Mouse (Mus musculus): ENCODE measurements around the gene Scrn1.

Scrn1 gene

DNA sequence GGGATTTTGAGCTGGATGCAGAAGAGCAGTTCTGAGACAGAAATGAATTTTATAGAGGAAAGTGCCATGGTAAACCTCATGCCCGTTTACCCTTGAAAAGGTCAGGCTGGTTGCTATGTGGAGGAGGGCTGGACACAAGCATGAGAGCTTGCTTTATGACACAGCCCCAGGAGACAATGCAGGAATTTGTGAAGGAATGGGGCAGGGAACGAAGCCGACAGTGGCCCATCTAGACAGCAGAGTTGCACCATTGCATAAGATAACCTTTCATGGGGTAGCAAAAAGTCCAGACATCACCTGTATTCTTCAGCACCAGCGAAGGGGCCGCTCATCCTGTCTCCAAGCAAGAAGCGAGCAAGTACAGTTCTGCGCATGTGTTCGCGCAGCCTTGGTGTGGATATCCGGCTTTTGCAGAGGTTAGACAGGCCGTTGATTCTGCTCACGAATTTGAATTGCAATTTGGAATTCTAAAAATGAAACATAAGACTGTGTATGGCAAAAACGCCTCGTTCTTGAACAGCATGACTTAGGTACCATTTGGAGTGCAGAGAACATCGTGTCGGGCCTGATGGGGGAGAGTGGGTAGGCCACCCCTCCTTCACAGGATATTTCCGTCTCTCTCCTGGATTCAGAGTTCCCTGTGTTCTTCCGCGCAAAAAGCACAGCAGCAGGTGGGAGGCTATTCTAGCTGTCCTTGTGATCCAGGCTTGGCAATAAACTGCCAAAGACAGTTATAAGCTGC is 90.2 kb downstream of the Scrn1 start:
- no peak for DNase-seq (ENCODE audit: low read depth)

DNA sequence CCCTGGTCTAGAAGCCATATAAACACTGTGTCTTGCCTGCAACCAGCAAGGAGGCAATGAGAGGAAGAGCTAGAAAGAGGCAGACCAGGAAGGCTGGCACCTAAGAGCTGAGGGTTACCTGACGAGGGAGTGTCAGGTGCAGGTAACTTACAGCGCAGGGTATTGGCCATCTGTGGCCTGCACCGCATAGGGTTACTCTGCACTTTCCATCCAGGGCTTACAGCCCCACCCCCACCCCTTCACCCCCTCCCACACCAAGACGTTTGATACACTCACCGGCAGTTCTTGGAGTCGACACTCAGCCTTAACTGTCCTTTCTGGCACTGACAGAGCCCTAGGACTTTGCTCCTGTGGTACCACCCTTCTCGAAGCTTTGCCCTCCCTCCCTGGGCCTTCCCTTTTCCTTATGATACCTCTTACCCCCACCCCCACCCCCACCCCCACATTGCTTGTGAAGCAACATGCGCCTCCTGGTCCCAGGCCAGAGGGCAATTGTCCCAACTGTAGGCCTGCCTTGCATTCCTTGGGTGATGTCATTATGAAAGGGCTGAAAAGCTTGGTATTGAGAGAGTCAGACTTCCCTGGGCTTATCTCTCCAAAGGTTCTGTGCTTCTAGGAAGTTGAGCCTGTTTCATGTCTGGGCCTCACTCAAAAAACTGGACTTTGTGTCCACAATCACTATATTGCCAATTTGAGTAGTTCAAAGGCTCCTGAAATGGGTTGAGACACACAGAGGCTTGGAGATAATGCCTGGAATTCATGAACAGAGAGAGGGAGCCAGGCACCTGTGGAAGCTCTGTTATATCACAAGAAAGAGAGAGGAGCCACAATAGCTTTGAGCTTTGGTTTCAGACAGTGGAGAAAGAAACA is 93.2 kb downstream of the Scrn1 start:
- DNase-seq (ENCODE audit: low read depth): no peak

DNA sequence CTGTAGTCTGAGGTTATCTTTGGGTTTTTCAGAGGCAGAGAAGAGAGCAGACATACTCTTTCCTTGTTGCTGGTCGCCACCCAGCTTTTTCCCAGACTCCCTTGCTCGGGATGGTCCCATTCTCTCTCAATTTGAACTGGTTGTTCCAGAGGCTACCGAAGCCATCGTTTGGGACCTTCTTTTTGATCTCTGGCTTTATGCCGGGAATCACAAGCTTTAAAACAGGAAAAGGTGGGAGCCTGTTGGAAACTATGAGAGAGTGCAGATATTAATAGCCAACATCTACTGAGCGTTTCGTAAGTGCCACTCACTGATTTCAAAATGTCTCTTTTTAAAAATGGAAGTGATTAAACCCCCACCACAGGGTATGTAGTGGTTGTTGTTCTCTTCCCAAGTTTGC is 94.4 kb downstream of the Scrn1 start:
- DNase-seq (ENCODE audit: low read depth): no peak

DNA sequence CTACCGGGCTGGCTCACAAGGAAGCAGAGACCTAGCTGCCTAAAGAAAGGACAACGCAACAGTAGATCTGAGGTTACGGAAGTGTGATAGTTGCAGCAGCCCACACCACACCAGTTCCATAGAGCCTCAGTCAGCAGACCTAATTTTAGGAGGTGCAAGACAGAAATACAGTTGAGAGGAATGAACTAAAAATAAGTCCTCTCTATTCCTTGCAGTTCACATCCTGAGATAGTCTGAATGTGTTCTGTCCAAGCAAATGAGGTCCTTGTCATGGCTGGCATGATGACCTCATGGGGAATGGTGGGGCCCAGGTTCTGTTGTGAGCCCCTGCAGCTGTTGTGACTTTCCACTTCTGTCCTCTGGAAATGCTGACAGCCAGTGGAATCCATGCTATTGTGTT is 98.9 kb downstream of the Scrn1 start:
- DNase-seq (ENCODE audit: low read depth): no peak

DNA sequence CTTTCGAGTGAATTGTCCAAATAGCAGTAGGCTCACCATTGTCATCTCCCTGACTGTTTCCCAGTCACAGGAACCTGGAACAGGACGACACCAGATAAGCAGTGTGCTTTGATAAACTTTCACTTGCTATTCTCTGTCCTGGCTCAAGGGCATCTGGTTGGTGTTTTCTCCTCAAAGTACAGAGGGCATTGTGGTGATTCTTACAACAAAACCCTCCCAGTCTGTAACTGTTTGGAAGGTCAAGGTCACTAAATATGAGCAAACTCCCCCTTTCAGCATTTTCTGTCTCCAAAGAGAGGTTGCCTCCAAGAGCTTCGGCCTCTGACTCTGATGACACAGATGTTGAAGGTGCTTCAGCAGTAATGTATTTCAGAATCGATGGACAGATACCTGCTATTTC is 101.4 kb downstream of the Scrn1 start:
- DNase-seq (ENCODE audit: low read depth): no peak

DNA sequence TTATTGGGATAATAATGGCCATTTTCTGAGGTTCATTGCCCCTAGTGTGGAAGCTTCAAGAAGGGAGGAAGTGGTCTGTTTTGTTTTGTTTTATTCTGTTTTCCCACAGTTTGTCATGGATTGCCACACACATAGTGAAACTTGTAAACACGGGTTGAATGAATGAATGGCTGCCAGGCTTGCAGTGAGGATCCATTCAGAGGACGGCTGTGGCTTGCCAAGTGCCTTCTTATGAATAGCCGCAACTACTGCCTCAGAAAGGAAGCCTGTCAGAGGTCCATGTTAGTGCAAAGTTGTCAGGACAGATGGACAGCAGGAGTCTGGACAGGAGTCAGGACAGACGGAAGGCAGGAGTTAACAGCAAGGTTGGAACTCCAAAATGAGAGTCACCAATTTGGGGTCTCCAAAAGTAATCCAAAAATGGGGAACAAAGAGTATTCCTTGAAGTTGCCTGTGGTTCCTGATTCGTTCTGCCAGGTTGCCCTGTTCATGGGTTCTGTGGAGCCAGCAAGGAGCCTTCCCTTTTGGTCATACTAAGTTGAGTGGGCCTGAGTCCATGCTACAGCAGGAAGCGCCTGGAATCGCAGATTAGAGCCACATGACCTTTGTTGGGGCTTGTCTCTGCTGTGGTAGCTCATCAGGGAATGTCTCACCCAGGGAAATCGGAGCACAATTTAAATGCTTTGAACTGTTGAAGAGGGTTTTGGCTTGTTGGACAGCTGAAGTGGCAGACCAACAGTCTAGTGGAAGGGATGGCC is 102.4 kb downstream of the Scrn1 start:
- no peak for DNase-seq (ENCODE audit: low read depth)

DNA sequence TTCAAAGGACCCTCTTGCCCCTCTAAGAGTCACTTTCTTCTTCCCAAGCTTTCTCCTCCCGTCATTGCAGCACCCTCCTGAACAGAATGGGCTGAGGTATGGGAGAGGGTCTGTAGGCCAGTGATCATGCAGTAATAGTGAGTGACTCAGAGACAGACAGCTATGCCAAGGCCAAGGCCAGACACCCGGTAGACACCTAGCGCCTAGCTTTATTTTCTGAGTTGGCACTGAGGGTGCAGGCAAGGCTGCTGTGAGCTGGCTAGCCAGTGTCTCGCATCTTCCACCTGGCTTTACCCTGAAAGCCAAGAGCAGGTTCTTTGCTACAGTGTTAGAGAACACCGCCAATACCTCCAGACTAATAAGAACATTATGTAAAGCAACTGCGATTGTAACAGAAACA is 103.5 kb downstream of the Scrn1 start:
- DNase-seq (ENCODE audit: low read depth): no peak

DNA sequence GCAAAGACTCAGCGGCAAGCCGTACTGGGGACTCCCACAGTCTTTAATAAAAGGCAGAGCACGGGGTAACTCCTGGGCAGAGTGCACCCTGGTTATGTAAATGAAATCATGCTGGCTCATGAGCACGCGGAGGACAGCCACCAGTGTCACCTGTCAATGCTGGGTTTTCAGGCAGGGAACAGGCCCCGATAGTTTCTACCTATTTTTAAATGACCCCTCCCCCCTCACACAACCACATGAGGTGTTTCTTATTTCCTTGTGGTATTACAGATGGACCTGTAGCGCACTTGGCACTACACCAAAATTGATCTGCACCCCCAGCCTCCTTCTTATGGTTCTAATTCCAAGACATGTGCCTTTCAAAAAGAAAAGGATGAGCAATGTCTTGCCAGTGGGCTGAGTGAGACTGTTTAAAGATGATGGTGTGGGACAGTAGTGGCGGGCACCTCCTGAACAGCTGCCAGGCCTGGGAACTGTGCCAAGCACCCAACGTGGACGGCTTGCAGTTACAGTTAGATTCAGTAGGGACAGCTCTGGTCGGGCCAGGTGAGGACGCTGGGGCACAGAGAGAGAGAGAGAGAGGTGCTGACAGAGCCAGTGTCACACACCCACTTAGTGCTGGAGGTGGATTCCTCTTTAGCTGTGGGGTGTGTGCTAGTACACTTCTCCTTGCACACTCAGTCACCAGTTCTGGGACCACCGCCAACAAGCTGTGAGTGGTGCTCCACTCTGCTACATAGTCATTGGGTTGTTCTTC is 105.2 kb downstream of the Scrn1 start:
- no peak for DNase-seq (ENCODE audit: low read depth)

DNA sequence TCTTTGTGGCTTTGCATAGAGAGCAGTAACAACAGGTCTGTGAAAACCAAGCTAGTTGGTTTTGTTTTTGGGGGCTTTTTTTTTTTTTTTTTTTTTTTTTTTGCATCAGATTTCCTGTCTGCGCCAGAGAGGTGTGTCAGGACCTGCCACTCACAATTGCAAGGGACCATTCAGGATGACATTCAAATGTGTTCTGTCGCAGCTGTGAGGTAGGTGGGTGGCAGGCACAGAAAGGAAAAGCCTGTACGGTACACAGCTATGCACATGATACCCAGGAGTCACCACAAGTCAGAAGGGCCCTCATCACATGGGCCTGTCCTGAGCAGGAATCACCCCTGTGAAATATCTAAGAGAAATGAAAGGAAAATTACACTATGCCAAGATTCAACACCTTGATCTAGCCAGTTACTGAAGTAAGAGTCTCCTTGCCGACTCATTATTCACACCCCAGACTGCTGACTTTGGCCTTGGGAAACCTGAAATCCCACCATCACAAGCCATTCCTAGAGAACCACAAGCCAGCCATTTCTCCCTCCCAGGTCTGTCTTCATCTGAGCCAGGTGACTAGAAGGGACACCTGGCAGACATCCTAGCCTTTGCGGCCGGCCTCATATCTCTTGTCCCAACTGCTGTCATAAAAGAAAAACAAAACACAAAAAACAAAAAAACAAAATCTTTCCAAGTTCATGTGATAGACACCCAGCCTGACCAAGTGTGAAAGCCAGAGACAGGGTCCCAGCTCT is 105.9 kb downstream of the Scrn1 start:
- DNase-seq (ENCODE audit: low read depth): no peak

DNA sequence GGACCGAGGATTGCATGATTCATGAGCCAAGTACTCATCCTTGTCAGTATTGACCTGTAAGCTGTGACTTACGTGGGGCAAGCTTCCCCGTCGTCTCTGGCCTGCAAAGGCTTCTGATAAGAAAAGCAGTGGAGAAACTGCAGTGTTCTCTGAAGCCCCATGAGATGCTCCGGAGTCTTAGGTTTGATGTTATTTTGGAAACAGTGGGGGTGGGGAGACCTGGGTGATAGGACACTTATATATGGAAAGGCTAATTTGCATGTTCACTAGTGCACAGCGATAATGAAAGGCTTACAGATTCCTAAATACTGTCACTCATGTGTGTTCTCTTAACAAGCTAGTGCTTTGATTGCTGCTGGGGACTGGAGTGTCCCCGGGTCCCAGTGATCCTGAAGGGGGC is 106.6 kb downstream of the Scrn1 start:
- DNase-seq (ENCODE audit: low read depth): no peak

Data from c-Kit-positive CD71-negative TER-119-negative erythroid progenitor cells, embryonic 14.5 days (primary cell).